Mouse (Mus musculus) c-Kit-positive CD71-positive TER-119-negative erythroid progenitor cells, embryonic 14.5 days (primary cell): ENCODE data around the gene Gm37240.

ENCODE experiments used
- DNase-seq: peaks from one replicate; pipeline ENCODE4 v3.0.0-alpha.2; 2013; ENCODE audit warnings: low read depth

Gm37240 gene

DNA sequence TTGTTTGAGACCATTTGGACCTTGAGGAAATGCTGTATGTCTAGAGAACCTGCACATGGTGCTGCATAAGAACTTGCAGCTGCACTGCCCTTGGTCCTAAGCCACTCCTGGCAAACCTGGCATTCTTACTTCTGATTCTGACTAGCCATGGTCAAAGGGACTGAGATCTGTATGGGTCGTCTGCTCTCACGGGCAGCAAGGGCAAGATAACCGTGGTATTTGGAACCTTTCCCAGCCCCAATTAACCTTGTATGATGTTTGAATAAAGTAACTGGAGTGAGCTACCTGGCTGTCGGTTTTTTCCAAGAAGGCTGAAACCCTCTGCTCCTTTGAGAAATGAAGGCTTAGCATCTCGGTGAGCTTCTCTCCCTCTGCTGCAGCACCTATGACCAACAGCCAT, 8.4 kb downstream of the Gm37240 start:
- no peak for DNase-seq

DNA sequence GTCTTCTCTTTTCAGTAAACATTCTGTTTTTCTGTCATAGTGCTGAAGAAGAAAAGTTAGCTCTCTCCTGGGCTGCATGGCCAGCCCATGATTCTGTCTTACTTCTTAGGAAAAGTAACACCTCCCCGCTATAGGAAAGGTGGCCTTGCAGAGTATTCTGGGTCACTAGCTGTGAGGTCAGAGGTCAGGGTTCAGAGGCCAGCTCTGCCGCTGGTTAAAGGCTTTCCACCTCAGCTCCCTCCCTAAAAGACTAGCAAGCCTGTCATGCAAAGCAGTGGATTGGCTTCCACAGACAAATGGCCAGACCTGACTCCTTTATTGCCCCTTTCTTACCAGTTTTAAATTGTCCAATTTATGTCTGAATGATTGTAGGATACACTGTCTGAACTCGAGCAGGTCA, 23.3 kb downstream of the Gm37240 start:
- no peak for DNase-seq

DNA sequence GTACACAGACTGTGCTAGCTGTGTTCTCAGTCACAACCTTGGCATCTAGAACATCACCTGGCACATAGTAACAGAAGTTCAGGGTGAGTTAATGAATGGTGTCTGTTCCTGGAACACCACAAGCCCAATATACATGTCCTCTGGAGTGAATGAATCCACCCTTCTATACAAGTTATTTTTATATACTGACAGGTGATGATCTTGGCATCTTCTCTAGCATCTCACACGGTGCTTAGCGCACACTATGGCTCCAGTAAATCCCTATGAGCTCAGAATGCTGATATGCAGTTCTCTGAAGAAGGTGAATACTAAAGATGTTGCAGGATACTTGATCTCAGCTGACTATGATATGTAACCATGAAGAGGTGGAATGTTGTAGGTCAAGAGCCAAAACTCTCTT, 24.4 kb downstream of the Gm37240 start:
- DNase-seq, result no peak

DNA sequence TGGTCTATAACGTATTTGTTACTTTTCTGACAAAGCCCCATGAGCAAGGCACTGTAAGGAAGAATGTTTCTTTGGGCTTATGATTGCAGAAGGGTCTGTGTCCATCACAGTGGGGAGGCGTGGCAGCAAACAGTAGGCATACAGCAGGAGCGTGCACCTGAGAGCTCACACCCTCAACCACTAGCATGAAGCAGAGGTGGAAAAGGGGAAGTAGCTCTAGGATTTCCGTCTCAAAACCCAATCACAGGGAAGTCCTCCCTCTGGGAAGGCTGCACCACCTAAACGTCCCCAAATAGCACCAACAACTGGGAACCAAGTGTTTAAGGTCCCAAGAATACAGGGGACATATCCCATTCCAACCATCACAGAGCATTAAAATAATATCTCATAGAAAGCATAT, 26.3 kb downstream of the Gm37240 start:
- no peak for DNase-seq

DNA sequence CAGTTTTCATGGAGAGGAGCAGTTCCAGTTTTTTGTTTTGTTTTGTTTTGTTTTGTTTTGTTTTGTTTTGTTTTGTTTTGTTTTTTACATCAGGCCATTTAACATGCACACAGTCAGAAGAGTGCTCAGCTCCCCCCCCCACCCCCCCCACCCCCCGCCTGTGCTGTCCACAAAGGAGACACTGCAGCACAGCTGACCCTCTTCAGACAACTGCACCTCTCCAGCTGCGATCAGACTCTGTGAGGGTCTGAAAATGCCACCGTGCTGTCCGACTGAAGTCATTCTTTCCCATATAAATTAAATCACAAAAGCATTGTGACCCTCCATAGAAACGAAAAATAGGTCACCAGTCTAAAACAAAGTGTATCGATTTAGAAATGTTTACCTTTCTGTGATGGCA, 28.0 kb downstream of the Gm37240 start:
- DNase-seq, result no peak

DNA sequence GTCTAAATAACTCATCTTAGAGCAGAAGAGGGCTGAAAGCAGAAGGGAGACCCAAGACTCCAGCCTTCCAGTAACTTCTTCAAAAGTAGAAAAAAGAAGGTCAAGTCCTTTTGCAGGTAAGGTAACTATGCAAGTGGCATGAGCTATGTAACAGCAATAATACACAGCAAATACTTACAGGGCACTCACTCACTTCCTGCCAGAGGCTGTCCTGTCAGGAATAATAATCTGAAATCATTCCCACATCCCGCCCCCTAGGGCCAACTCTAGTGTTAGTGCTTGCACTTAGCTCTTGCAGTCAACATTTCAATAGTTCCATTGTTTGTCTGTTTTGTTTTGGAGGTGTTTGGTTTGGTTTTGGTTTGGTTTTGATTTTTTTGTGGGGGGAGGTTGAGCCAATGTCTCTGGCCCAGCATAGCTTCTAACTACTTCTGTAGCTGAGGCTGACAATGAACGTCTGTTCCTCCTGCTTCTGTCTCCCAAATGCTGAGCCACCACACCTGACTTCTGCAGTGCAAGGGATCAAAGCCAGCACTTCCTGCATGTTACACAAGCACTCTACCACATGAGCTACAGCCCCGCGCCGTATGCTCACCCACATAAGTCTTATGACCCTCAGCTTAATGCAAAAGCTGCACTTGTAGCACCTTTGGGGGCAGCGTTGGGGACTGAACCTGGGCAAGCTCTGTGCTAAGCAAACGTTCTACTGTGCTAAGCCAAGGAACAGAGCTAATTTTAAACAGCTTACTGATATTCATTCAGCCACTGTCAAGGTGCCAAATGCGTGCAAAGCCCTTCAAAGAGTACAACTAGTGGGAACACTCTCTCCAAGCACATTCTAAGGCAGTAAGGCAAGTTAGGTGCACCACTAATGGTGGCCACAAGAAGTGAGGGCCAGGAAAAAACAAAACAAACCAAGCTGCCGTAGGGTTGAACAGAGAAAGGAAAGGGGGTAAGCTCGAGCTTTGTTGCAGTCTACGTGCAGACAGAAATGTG, 28.9 kb downstream of the Gm37240 start:
- no peak for DNase-seq

DNA sequence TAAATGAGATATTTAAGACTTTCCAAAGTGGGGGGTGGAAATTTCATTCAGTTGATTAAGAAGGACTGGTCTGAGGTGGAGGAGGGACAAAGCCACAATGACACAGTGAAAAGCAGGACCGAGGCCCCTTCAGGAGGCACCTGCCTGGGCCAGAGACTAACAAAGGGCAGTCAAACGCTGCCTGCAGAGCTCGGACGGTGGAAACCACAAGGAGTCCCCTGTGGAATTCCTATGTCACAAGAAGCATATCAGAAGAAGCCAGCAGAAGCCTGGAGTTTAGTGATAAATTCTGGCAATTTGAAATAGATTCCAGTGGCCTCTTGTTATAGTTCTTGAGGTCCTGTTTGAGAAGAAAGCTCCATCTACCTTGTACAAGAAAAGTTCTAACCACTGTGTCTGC, 30.2 kb downstream of the Gm37240 start:
- DNase-seq, result peak; percentile 57

DNA sequence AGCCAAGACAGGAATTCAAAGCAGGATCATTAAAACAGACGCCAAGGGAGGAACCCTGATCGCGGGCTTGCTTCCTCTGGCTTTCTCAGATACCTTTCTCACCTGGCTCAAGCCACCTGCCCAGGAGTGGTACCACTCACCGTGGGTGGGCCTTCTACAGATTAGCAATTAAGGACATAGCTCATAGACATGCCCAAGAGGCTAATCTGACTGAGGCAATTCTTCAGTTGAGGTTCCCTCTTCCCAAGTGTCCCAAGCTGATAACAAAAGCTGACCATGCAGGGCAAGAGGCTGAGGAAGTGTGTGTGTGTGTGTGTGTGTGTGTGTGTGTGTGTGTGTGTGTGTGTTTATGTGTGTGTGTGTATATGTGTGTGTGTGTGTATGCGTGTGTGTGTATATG, 31.4 kb downstream of the Gm37240 start:
- no peak for DNase-seq

DNA sequence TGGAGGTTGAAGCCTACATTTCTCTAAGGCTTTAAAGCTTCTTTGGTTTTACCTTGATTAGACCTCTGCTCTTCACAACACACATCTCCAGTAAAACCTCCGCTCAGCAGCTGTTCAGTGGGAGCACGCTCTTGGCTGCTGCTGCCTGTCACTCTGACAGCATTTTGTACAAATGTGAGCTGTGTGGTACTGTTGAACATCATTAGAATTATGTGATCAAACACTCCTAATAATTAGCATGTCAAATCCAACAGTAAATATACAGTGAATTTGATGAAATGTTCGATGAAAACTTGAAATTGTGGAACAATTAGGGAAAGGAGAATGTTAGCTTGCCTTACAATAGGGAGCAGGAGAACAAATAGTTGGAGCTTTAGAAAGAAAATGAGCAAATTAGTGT, 32.3 kb downstream of the Gm37240 start:
- no peak for DNase-seq

DNA sequence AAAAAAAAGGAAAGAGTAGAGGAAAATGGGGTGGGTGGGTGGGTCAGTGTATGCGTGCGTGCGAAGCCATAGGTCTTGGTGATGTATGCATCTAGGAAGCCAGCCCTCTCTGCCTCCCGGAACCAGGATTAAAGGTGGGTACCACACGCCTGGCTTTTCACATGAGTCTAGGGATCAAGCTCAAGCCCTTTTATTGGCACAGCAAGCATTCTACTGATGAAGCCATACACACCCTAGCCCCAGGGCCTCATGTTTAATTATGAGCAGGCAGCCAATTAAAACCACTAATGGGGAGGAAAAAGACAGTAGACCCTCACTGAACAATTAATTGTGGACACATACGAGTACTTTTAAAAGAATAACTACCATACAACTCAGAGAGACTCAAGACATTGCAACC, 33.2 kb downstream of the Gm37240 start:
- DNase-seq, result no peak

DNA sequence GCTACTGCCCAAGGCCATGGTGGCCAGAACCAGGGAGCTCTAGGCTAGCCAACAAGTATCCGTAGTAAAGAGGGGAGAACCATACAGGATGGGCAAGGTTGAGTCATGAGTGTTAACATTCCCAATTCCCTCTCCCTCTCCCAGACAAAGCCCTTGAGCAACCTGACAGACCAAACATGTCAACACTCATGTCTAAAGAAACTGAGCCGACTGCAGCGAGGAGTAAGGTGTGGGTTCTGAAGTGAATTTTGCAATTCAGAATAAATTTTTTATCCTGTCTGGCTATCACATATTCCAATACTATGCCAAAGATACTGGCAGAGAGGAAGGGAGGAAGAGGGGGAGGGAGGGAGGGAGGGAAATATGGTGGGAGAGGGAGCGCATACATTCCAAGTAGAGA, 33.6 kb downstream of the Gm37240 start:
- no peak for DNase-seq

DNA sequence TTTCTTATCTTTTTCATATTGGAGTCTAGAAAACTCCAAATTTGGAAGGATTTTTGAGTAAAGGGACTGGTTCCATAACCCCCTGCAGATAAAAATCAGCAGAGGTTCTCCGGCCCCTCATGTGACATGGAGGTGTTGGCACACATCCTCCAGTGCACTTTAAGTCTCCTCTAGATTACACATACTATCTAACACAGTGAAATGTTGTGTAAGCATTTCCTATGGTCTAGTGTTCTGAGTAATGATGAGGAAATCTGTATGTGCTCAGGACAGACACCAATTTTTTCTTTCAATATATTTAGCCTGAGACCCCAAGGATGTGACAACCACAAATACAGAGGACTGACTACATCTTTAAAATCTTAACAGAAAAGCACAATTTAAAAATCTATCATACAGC, 37.2 kb downstream of the Gm37240 start:
- no peak for DNase-seq

DNA sequence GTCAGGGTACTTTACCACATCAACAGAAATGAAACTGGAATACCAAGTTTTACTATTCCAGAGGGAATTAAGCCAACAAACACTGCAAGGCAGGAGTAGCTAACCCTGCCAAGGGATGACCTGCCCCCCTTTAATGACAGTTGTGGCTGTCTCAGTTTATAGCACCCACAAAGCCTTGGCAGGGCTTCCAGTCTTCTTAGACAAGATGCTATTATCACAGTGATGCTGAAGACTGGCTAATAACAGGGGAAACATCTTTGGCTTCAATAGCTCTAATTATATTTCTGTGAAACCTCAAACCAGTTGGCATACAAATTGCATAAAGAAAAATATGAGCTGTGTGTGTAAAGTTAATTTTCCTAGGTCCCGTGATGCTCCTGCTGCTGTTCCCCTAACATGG, 41.0 kb downstream of the Gm37240 start:
- DNase-seq, result no peak

DNA sequence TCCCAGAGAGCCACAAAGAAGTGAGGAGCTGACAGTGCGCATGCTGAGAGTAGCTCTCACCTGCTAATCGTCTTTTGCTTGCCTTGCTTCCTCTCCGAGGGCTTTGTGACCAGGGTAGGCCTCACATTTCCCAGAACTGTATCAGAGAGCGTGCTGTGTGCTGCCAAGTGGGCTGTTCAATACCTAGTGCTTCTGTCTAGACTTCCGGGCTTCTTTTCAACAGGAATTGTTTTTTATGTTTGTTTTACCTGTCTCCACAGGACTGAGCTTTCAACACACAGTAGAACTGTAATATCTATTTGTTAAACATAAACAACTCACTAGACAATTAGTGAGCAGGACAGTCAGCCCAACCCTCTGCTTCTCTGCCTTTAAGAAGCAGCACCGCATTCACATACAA, 42.0 kb downstream of the Gm37240 start:
- no peak for DNase-seq

DNA sequence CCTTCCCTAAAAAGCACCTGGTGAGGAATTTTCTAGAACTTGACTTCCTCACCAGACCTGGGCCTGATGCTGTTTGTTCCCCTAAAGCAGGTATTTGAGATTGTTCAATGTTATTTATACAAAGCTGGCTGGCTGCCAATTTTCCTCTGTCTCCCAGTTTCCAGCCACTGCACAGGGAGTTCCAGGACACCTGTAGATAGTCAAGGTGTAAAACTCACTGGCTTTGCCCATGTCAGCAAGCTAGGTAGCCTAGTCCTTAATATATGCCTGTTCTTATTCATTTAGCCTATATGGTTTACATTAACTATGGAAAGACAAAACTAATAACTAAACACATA, 44.5 kb downstream of the Gm37240 start:
- DNase-seq, result no peak

DNA sequence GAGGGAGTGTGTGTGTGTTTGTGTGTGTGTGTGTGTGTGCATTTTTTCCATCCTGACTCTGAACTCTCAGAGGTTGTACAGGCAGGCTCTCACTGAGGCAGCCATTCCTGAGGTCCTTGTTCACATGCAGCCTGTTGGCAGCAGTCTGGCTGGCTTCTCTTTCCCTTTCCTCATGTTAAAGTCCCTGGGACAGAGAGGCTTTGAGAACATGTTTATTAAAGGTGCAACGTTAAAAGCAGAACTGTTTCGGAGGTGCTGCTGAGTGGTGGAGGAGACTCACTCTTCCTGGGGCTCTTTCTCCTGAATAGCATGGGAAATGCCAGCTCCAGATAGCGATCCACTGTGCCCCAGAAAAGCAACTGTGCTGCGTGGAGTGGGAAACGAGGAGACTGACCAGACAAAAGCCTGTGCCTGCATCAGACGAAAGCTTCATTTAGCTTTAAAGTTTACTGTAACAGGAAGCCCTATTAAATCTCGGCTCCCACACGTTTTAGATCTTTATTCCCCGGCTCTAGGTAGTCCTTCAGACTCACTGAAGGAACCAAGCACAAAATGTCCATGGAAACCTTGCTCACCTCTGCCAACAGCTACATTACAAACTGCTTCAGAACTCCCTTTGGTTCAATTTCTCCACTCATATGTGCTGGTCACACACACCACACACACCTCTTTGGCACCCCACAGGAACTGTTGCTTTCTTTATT, 45.0 kb downstream of the Gm37240 start:
- no peak for DNase-seq

DNA sequence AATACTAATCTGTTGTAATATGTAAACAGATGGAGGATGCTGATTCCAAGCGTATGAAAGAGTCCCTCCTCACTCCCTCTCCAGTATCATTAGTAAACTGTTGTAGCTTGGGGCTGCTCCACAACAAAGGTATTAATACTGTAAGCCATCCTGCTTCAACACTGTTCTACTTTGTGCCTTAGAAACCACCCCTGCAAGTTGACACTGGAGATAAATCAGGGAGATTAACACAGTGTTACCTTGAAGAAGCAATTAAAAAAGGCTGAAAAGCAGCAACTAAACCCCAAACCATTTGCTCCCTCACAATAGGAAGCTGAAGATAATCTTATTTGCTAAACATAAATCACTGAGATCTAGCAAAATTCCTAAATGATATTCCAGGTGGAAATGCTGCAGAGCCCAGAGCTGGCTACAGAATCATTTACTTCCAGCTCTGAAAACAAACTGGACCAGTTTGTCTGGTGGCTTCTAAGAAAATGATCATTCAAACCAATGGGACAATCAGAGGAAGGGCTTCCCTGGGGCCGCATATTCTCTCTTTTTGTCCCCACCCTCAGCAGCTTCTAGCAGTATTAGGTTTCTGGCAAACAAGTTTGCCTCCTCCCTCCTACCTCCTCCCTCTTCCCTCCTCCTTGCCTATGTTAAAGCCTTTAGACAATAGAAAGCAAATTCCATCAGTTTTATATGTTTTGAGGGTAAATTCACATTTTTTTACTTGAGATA, 45.7 kb downstream of the Gm37240 start:
- DNase-seq, result no peak

DNA sequence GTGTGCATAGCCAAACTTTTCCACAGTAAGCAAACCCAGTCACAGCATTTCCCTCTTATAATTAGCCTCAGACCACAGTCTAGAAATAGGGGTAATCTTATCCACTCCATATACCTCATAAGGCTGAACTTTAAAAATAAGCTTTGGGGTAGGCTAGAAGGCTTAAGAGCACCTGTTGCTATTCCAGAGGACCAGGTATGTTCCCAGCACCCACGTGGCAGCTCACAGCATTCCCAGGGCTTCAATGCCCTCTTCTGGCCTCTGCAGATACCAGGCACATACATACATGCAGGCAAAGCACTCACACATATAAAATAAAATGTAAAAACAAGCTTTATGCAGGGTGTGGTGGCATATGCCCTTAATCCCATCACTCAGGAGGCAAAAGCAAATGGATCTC, 53.7 kb downstream of the Gm37240 start:
- DNase-seq, result no peak

DNA sequence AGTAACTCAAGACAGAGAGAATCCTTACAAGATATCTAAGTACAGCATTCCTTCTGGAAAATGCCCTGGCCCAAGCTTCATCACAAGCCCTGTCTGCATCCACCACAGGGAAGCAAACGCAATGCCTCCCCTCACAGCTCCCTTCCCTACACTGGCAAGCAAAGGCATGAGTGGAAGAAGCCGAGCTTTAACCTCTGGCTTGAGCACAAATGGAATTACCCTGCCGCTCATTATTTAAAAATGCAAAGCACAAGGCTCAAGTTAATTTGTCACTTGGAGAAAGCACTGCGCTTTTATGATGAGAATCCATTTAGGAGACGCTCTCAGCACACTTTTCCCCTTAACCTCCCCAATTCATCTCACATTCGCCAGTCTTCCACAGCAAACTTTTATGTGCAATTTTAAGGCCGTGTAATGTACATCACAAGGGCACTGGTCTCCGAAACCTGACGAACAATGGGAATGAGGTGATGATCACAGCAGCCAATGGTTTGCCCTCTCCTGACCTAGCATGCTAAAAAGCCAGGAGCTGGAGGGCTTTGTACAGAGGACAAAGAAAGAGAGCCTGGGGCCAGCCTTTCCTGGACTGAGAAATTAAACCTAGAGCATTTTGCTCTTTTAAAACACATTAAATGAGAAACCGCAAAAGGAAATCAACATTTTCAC, 54.7 kb downstream of the Gm37240 start:
- no peak for DNase-seq

DNA sequence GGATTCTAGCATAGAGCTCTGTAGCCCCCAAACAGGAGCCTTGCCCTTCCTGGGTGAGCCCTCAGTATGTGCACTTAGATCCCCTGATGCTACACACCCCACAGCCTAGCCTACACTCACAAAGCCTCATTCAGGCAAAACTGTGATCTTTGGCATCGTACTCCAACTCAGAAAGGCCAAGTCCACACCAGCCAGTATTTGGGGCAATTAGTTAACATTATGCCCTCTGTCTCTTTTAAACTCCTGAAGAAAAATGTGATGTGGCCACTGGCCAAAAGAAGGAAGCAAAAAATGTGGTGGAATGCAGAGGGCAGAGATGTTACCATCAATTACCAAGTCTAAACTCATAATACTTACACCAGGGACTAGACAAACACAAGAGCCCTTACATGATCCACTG, 55.5 kb downstream of the Gm37240 start:
- no peak for DNase-seq

DNA sequence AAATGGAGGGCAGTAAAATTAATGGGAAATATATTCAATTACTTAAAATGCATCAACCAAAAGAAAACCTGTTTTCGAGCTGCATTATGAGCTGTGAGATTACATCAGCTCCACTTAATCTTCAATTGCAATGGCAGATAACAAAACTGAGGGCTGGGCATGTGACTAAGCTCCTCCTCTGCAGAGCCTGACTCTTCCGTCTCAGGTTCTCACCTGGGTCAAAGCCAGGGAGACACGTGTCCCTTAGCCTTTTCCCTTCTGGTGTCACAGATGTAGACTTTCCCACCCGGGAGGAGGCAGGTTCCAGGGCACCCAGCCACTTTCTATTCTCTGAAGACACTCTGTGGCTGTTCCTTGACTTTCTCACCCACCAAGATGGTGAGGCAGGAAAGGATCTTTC, 58.3 kb downstream of the Gm37240 start:
- DNase-seq, result no peak

DNA sequence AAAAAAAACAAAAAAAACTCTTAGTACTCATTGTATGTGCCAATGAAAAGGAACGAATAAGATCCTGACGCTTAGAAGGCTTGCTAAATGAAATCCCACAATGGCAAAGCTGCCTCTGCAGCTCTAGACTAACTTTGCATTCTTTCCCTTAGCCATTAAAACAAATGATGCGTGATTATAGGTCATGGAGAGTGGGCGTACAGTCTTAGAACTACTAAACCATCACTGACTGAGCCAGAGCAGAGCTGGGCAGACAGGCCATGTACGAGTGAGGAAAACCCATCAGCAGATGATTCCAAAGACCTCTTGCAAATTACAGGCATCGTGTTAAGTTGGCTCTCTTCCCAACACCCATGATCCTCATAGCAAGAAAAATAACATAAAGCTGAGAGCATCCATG, 59.5 kb downstream of the Gm37240 start:
- DNase-seq, result no peak
